ENCODE assay signal across 20 mouse cellular contexts in genomic region chr1:132749217-132749884, GRCm38 (mm10). TPM values are rescaled to one million over a fixed set of nuclear protein-coding genes. Genes with fewer than 3 reads are reported as not detected.
"Had no signal": no experiment of that assay in that cellular context is flagged by ENCODE, and none has a peak within 500 bp of the region (broad histone marks: within the 10 kb centered on the region; RNA-seq: fewer than 3 reads in every experiment).

No protein-coding gene starts in this region.

- H3K9ac ChIP-seq: liver, postnatal 0 days; lung, embryonic 15.5 days; midbrain, embryonic 13.5 days; midbrain, embryonic 15.5 days; neural tube, embryonic 12.5 days had no signal

- H3K9me3 ChIP-seq: lung, embryonic 15.5 days; midbrain, embryonic 13.5 days; midbrain, embryonic 15.5 days; neural tube, embryonic 12.5 days had no signal

- H3K27ac ChIP-seq: lung, embryonic 15.5 days; macrophage; midbrain, embryonic 13.5 days; midbrain, embryonic 15.5 days; neural tube, embryonic 12.5 days had no signal

- ATAC-seq: liver, postnatal 0 days; lung, postnatal 0 days; midbrain, embryonic 13.5 days; midbrain, embryonic 15.5 days had no signal

- H3K36me3 ChIP-seq: lung, embryonic 15.5 days; midbrain, embryonic 13.5 days; midbrain, embryonic 15.5 days; neural tube, embryonic 12.5 days had no signal

- DNase-seq: liver, postnatal 0 days; lung, adult 2 months; lung, postnatal 14 days; lung, postnatal 36 days; right cerebral cortex, postnatal 25 days; right cerebral cortex, postnatal 4 days; spleen, adult 18-20 months; thymus, adult 2 months; thymus, postnatal 25 days; thymus, postnatal 4 days had no signal

- H3K4me3 ChIP-seq: lung, embryonic 15.5 days; megakaryocyte, embryonic 14.5 days; midbrain, embryonic 13.5 days; midbrain, embryonic 15.5 days; neural tube, embryonic 12.5 days had no signal

- H3K4me2 ChIP-seq: lung, embryonic 15.5 days; midbrain, embryonic 11.5 days; midbrain, embryonic 13.5 days; midbrain, embryonic 15.5 days; neural tube, embryonic 12.5 days had no signal

- H3K27me3 ChIP-seq: lung, embryonic 15.5 days; midbrain, embryonic 13.5 days; midbrain, embryonic 15.5 days; neural tube, embryonic 12.5 days had no signal

- H3K4me1 ChIP-seq: lung, embryonic 15.5 days; megakaryocyte, embryonic 14.5 days; midbrain, embryonic 15.5 days; neural tube, embryonic 12.5 days had no signal

RNA-seq across cellular contexts. Expression of gene Nfasc, which starts 7.8 kb away (rescaled TPM):
- total RNA-seq: megakaryocyte progenitor cell, adult 5-6 weeks; monocyte, adult 5-6 weeks had no signal
- polyA plus RNA-seq: macrophage had no signal
